Mouse (Mus musculus) small intestine, adult 2 months (tissue): ENCODE data around the gene Fcer2a. TPM values are rescaled to one million over a fixed set of nuclear protein-coding genes. Genes with fewer than 3 reads are reported as not detected.

Source experiments
- H3K27ac ChIP-seq: fragments of 200-500 bp; 2 replicates; pipeline ENCODE4 v1.5.1; 2012; ENCODE audit warnings: low read depth, low read length, control low read depth, inconsistent platforms; ENCODE audit not compliant: insufficient read depth
- H3K27me3 ChIP-seq: fragments of 200-500 bp; 2 replicates; pipeline ENCODE4 v1.6.1; 2012; ENCODE audit warnings: mild to moderate bottlenecking, moderate library complexity, low read length, inconsistent platforms; ENCODE audit not compliant: control insufficient read depth, insufficient read depth
- H3K36me3 ChIP-seq: fragments of 200-500 bp; 2 replicates; pipeline ENCODE4 v1.6.1; 2012; ENCODE audit warnings: mild to moderate bottlenecking, low read length, control low read depth, inconsistent platforms; ENCODE audit not compliant: control insufficient read depth, insufficient read depth
- H3K4me1 ChIP-seq: fragments of 200-500 bp; 2 replicates; pipeline ENCODE4 v1.6.1; 2012; ENCODE audit warnings: low read length, inconsistent platforms, mixed read lengths; ENCODE audit not compliant: control insufficient read depth, insufficient read depth, insufficient read length
- H3K4me3 ChIP-seq: fragments of 200-500 bp; 2 replicates; pipeline ENCODE4 v1.5.1; 2012; ENCODE audit warnings: low read depth, mild to moderate bottlenecking, control low read depth, inconsistent platforms, low read length, moderate library complexity
- CTCF ChIP-seq: fragments of 200-500 bp; IDR thresholded peaks from 2 replicates; pipeline ENCODE4 v1.5.1; 2012; ENCODE audit warnings: low read depth, mild to moderate bottlenecking, control low read depth, inconsistent platforms, low read length, moderate library complexity, mixed read lengths; ENCODE audit not compliant: insufficient replicate concordance, insufficient read length; ENCODE audit errors: extremely low read depth
- POLR2A ChIP-seq: fragments of 200-500 bp; IDR thresholded peaks from 2 replicates; pipeline ENCODE4 v1.6.1; 2012; ENCODE audit warnings: low read depth, mild to moderate bottlenecking, control low read depth, inconsistent platforms, low read length, moderate library complexity
- WGBS: fragments of 180-500 bp; shearing (Covaris S2); methylation state at CpG from one replicate; pipeline ENCODE4 v1.1.7; 2018; 5-methylcytosine and 5-hydroxymethylcytosine counted together
- polyA plus RNA-seq: library from polyadenylated mRNA; depleted of rRNA; stranded (reverse); fragments of >200 nt; gene quantifications from 2 replicates; pipeline ENCODE4 v1.2.3, GENCODE M21; 2012

Gene Fcer2a
- polyA plus RNA-seq, 1 experiment, result 4.4 TPM

GRCm38 (mm10) chr8:3685422-3685821, 8.6 kb downstream of the Fcer2a start:
- WGBS, result 50% methylated on average over 5 of the region's 5 CpGs
- H3K4me3 ChIP-seq, result no peak overlapping the region
- TF ChIP-seq CTCF, result no peak
- peaks cover 9% of the 10 kb centered on the region for H3K36me3 ChIP-seq
- no peaks in the 10 kb centered on the region for H3K27me3 ChIP-seq
- H3K4me1 ChIP-seq, result no peaks in the 10 kb centered on the region
- H3K27ac ChIP-seq, result no peak overlapping the region

GRCm38 (mm10) chr8:3684530-3684929, 9.4 kb downstream of the Fcer2a start:
- no peak for TF ChIP-seq CTCF
- no peak for TF ChIP-seq POLR2A
- Histone ChIP-seq H3K27me3 (no peaks in the 10 kb centered on the region), H3K4me3 (no peak overlapping the region), H3K36me3 (peaks cover 16% of the 10 kb centered on the region), H3K27ac (no peak overlapping the region), H3K4me1 (no peaks in the 10 kb centered on the region; the same call in 1 of the 2 replicates)

DNA sequence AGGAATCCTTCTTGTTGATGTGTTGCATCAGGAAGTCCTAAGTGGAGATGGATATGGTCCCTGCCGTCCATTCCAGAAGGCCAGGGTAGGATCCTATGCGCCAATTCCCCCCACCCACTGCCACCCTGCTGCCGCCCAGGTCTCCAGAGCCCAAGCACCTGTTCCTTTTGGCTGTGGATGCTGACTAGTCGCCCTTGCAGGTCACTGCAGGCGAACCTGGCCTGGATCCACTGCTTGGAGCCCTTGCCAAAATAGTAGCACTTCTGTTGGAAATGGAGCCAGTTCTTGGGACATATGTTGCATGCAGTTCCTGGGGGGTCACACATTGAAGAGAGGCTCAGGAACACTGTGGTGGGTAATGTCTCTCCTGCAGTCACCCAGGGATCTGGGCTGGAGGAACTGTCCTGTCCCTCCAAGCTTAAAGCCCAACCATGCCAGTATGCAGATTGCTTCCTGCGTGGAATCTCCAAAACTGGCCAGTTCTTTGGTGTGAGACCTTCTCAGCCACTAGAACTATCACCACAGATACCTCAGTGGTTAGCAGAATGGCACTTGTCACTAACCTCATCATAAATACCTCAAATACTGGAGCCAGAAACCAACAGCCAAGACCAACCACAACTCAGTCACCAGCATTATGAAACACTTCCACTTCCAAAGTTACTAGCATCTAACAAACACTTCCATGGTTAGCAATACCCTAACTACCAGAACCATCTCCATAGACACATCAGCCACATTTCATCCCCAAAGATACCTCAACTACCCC, 10.4 kb downstream of the Fcer2a start:
- 59% methylated on average over 6 of the region's 6 CpGs for WGBS

GRCm38 (mm10) chr8:3682435-3682834, 11.5 kb downstream of the Fcer2a start:
- no peak for TF ChIP-seq CTCF
- TF ChIP-seq POLR2A, result no peak
- Histone ChIP-seq H3K4me1 (no peaks in the 10 kb centered on the region; the same call in none of the 2 replicates), H3K27me3 (no peaks in the 10 kb centered on the region), H3K4me3 (no peak overlapping the region), H3K36me3 (peaks cover 23% of the 10 kb centered on the region), H3K27ac (no peak overlapping the region)
- WGBS, result 92% methylated on average over 5 of the region's 5 CpGs

More for the DNA sequence above, 10.4 kb downstream of the Fcer2a start:
- Histone ChIP-seq H3K36me3 (peaks cover 23% of the 10 kb centered on the region), H3K27ac (no peak overlapping the region), H3K4me3 (no peak overlapping the region), H3K27me3 (no peaks in the 10 kb centered on the region), H3K4me1 (no peaks in the 10 kb centered on the region; the same call in 1 of the 2 replicates)
- TF ChIP-seq CTCF (no peak), POLR2A (no peak)

GRCm38 (mm10) chr8:3679656-3680055, 14.3 kb downstream of the Fcer2a start:
- peaks cover 23% of the 10 kb centered on the region for H3K36me3 ChIP-seq
- H3K4me3 ChIP-seq, result no peak overlapping the region
- no peak overlapping the region for H3K27ac ChIP-seq
- no peaks in the 10 kb centered on the region; the same call in none of the 2 replicates for H3K4me1 ChIP-seq
- TF ChIP-seq POLR2A (no peak), CTCF (no peak)
- no peaks in the 10 kb centered on the region for H3K27me3 ChIP-seq
- 56% methylated on average over 5 of the region's 5 CpGs for WGBS

GRCm38 (mm10) chr8:3679236-3679635, 14.7 kb downstream of the Fcer2a start:
- no peak overlapping the region for H3K27ac ChIP-seq
- WGBS, result 95% methylated on average over 23 of the region's 23 CpGs
- H3K27me3 ChIP-seq, result no peaks in the 10 kb centered on the region
- peaks cover 23% of the 10 kb centered on the region for H3K36me3 ChIP-seq
- TF ChIP-seq POLR2A, result no peak
- TF ChIP-seq CTCF, result no peak
- no peaks in the 10 kb centered on the region; the same call in none of the 2 replicates for H3K4me1 ChIP-seq
- no peak overlapping the region for H3K4me3 ChIP-seq

DNA sequence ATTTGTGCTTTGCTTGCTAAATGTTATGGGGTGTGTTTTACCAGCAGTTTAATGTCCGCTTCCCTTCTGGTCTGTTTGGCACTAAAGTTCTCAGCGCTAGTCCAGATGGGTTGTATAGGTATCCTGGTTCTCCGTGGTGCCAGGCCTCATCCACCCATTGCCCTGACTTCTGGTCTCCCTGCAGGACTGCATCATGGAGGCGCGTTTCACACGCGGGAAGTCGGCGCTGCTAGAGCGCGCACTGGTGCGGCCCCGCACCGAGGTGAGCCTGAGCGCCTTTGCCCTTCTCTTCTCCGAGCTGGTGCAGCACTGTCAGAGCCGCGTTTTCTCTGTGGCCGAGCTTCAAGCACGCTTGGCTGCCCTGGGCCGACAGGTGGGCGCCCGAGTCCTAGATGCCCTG, 15.1 kb downstream of the Fcer2a start:
- Histone ChIP-seq H3K4me1 (no peaks in the 10 kb centered on the region; the same call in none of the 2 replicates), H3K27me3 (no peaks in the 10 kb centered on the region), H3K36me3 (peaks cover 23% of the 10 kb centered on the region), H3K27ac (no peak overlapping the region), H3K4me3 (no peak overlapping the region)
- TF ChIP-seq CTCF (no peak), POLR2A (no peak)
- WGBS, result 98% methylated on average over 23 of the region's 23 CpGs
